Mouse (Mus musculus) erythroblast, embryonic 14.5 days (primary cell): ENCODE results near the gene Nr2c1.

ENCODE experiments used
- GATA1 ChIP-seq: IDR thresholded peaks from 2 replicates; pipeline ENCODE4 v1.6.1; 2012; ENCODE audit warnings: low read length, inconsistent platforms, mixed read lengths
- TAL1 ChIP-seq: IDR thresholded peaks from 3 replicates; pipeline ENCODE4 v1.6.1; 2012; ENCODE audit warnings: low read length, inconsistent platforms, mixed read lengths

GRCm38 (mm10) chr10:94235200-94235599, 87.4 kb downstream of the Nr2c1 start:
- TF ChIP-seq GATA1: no peak
- no peak for TF ChIP-seq TAL1
